Mouse (Mus musculus): Measurements from ENCODE around the gene Fn3krp. TPM values are rescaled to one million over a fixed set of nuclear protein-coding genes. Genes with fewer than 3 reads are reported as not detected.

Gene Fn3krp
- polyA plus RNA-seq, 2 experiments: 24.2 to 24.4 TPM

- H3K27me3 ChIP-seq (ENCODE audit: control insufficient read depth, insufficient read depth, low read length): no peaks in the 10 kb centered on the region
- H3K9ac ChIP-seq (replicated peaks): no peak overlapping the region
- no peak overlapping the region for H3K4me2 ChIP-seq (ENCODE audit: low read depth)
- ATAC-seq (ENCODE audit: insufficient read depth): no peak
- peaks cover 15% of the 10 kb centered on the region for H3K36me3 ChIP-seq (replicated peaks; ENCODE audit: control insufficient read depth, insufficient read depth, low read depth)
- TF ChIP-seq CTCF (IDR thresholded peaks at IDR 0.05; ENCODE audit: low read depth): no peak
- no peak for TF ChIP-seq EP300 (IDR thresholded peaks at IDR 0.05; ENCODE audit: low read depth)
- no peaks in the 10 kb centered on the region for H3K4me1 ChIP-seq (replicated peaks; ENCODE audit: control insufficient read depth in 2 of 2, insufficient read depth in 2 of 2, low read length in 1 of 2)
- H3K27ac ChIP-seq: no peak overlapping the region
- no peaks in the 10 kb centered on the region for H3K9me3 ChIP-seq (ENCODE audit: control insufficient read depth, low read length)
- 84% methylated on average over 6 of the region's 6 CpGs for WGBS (ENCODE audit: insufficient replicate concordance)
- DNase-seq (ENCODE audit: low read depth in 3 of 3, low spot score in 3 of 3): no peak
- no peak overlapping the region for H3K4me3 ChIP-seq (ENCODE audit: insufficient read depth in 1 of 2, low read depth in 2 of 2, low read length in 2 of 2)
Measured at GRCm38 (mm10) chr11:121467408-121467807, 46.2 kb downstream of the Fn3krp start.

- Histone ChIP-seq H3K27me3 (ENCODE audit: control insufficient read depth, insufficient read depth, low read length) (no peaks in the 10 kb centered on the region), H3K27ac (no peak overlapping the region), H3K36me3 (replicated peaks; ENCODE audit: control insufficient read depth, insufficient read depth, low read depth) (peaks cover 8% of the 10 kb centered on the region), H3K4me1 (replicated peaks; ENCODE audit: control insufficient read depth in 2 of 2, insufficient read depth in 2 of 2, low read length in 1 of 2) (peaks cover 0 to 3% of the 10 kb centered on the region in 2 experiments; a peak in 1 of 4 replicates), H3K4me2 (ENCODE audit: low read depth) (no peak overlapping the region), H3K9ac (replicated peaks) (no peak overlapping the region), H3K9me3 (ENCODE audit: control insufficient read depth, low read length) (no peaks in the 10 kb centered on the region), H3K4me3 (ENCODE audit: insufficient read depth in 1 of 2, low read depth in 2 of 2, low read length in 2 of 2) (no peak overlapping the region)
- TF ChIP-seq CTCF (IDR thresholded peaks at IDR 0.05; ENCODE audit: low read depth) (no peak), EP300 (IDR thresholded peaks at IDR 0.05; ENCODE audit: low read depth) (no peak)
- no peak for DNase-seq (ENCODE audit: low read depth in 3 of 3, low spot score in 3 of 3)
- ATAC-seq (ENCODE audit: insufficient read depth): no peak
- WGBS (ENCODE audit: insufficient replicate concordance): 45% methylated on average over 3 of the region's 3 CpGs
Measured at GRCm38 (mm10) chr11:121474831-121475230, 53.6 kb downstream of the Fn3krp start.

- Histone ChIP-seq H3K4me2 (ENCODE audit: low read depth) (no peak overlapping the region), H3K9ac (replicated peaks) (no peak overlapping the region), H3K9me3 (ENCODE audit: control insufficient read depth, low read length) (no peaks in the 10 kb centered on the region), H3K27me3 (ENCODE audit: control insufficient read depth, insufficient read depth, low read length) (no peaks in the 10 kb centered on the region), H3K4me3 (ENCODE audit: insufficient read depth in 1 of 2, low read depth in 2 of 2, low read length in 2 of 2) (no peak overlapping the region), H3K36me3 (replicated peaks; ENCODE audit: control insufficient read depth, insufficient read depth, low read depth) (peaks cover 8% of the 10 kb centered on the region), H3K27ac (no peak overlapping the region), H3K4me1 (replicated peaks; ENCODE audit: control insufficient read depth in 2 of 2, insufficient read depth in 2 of 2, low read length in 1 of 2) (peaks cover 0 to 3% of the 10 kb centered on the region in 2 experiments; a peak in 1 of 4 replicates)
- DNase-seq (ENCODE audit: low read depth in 3 of 3, low spot score in 3 of 3) (peak; percentile 39 to 52 (median 47)), ATAC-seq (ENCODE audit: insufficient read depth) (peak; percentile 45; the same call in 1 of the 2 replicates)
- peak; percentile 94 for TF ChIP-seq CTCF (IDR thresholded peaks at IDR 0.05; ENCODE audit: low read depth)
- no peak for TF ChIP-seq EP300 (IDR thresholded peaks at IDR 0.05; ENCODE audit: low read depth)
- 25% methylated on average over 9 of the region's 9 CpGs for WGBS (ENCODE audit: insufficient replicate concordance)
Measured at GRCm38 (mm10) chr11:121475699-121476415, 54.7 kb downstream of the Fn3krp start.

GRCm38 (mm10) chr11:121479476-121480203 lies 58.4 kb downstream of the Fn3krp start:
- Histone ChIP-seq H3K4me3 (ENCODE audit: insufficient read depth in 1 of 2, low read depth in 2 of 2, low read length in 2 of 2) (no peak overlapping the region), H3K9me3 (ENCODE audit: control insufficient read depth, low read length) (no peaks in the 10 kb centered on the region), H3K27ac (no peak overlapping the region), H3K9ac (replicated peaks) (no peak overlapping the region), H3K36me3 (replicated peaks; ENCODE audit: control insufficient read depth, insufficient read depth, low read depth) (peaks cover 8% of the 10 kb centered on the region), H3K4me2 (ENCODE audit: low read depth) (no peak overlapping the region), H3K4me1 (replicated peaks; ENCODE audit: control insufficient read depth in 2 of 2, insufficient read depth in 2 of 2, low read length in 1 of 2) (0 out of 4 replicates have a peak, but pooled peaks cover 0 to 2% of the 10 kb centered on the region in 2 experiments), H3K27me3 (ENCODE audit: control insufficient read depth, insufficient read depth, low read length) (no peaks in the 10 kb centered on the region)
- ATAC-seq (ENCODE audit: insufficient read depth) (no peak), DNase-seq (ENCODE audit: low read depth in 3 of 3, low spot score in 3 of 3) (no peak)
- no peak for TF ChIP-seq CTCF (IDR thresholded peaks at IDR 0.05; ENCODE audit: low read depth)
- TF ChIP-seq EP300 (IDR thresholded peaks at IDR 0.05; ENCODE audit: low read depth): no peak
- WGBS (ENCODE audit: insufficient replicate concordance): 82% methylated on average over 15 of the region's 15 CpGs

Small RNA genes lying within 50 kb of the gene (microRNA-seq; reads per million reads assigned to microRNA genes)
- not detected for gene Mir7236

Other genes starting within 250 kb of the Fn3krp start
- 7.4 and 8.1 TPM in 2 replicates for gene Hexdc, start 217.0 kb upstream of the Fn3krp start, polyA plus RNA-seq (2012; rRNA removed)
- gene Hexdc, start 217.0 kb upstream of the Fn3krp start, polyA plus RNA-seq (2014; fragmentation: Nextera tagmentation; extraction: Ambion mirVana): 2.3 and 2.7 TPM in 2 replicates
- gene Ogfod3, start 216.7 kb upstream of the Fn3krp start, polyA plus RNA-seq (2012; rRNA removed): 4.0 and 5.6 TPM in 2 replicates
- gene Ogfod3, start 216.7 kb upstream of the Fn3krp start, polyA plus RNA-seq (2014; fragmentation: Nextera tagmentation; extraction: Ambion mirVana): 13.3 and 15.3 TPM in 2 replicates
- 14.8 and 16.1 TPM in 2 replicates for gene Cybc1, start 192.1 kb upstream of the Fn3krp start, polyA plus RNA-seq (2012; rRNA removed)
- 19.7 and 20.3 TPM in 2 replicates for gene Cybc1, start 192.1 kb upstream of the Fn3krp start, polyA plus RNA-seq (2014; fragmentation: Nextera tagmentation; extraction: Ambion mirVana)
- gene Narf, start 184.1 kb upstream of the Fn3krp start, polyA plus RNA-seq (2012; rRNA removed): 27.9 and 46.6 TPM in 2 replicates
- 108 and 110 TPM in 2 replicates for gene Narf, start 184.1 kb upstream of the Fn3krp start, polyA plus RNA-seq (2014; fragmentation: Nextera tagmentation; extraction: Ambion mirVana)
- gene Foxk2, start 161.4 kb upstream of the Fn3krp start, polyA plus RNA-seq (2012; rRNA removed): 9.9 and 10.0 TPM in 2 replicates
- 3.1 and 4.2 TPM in 2 replicates for gene Foxk2, start 161.4 kb upstream of the Fn3krp start, polyA plus RNA-seq (2014; fragmentation: Nextera tagmentation; extraction: Ambion mirVana)
- 13.9 and 15.3 TPM in 2 replicates for gene Wdr45b, start 67.0 kb upstream of the Fn3krp start, polyA plus RNA-seq (2012; rRNA removed)
- gene Wdr45b, start 67.0 kb upstream of the Fn3krp start, polyA plus RNA-seq (2014; fragmentation: Nextera tagmentation; extraction: Ambion mirVana): 19.5 and 19.7 TPM in 2 replicates
- gene Rab40b, start 33.1 kb upstream of the Fn3krp start, polyA plus RNA-seq (2012; rRNA removed): 0.14 and 0.30 TPM in 2 replicates
- gene Rab40b, start 33.1 kb upstream of the Fn3krp start, polyA plus RNA-seq (2014; fragmentation: Nextera tagmentation; extraction: Ambion mirVana): 0.21 and 0.55 TPM in 2 replicates
- 34.9 and 39.9 TPM in 2 replicates for gene Fn3k, start 13.5 kb downstream of the Fn3krp start, polyA plus RNA-seq (2012; rRNA removed)
- gene Fn3k, start 13.5 kb downstream of the Fn3krp start, polyA plus RNA-seq (2014; fragmentation: Nextera tagmentation; extraction: Ambion mirVana): 49.9 and 51.4 TPM in 2 replicates
- 15.0 and 20.4 TPM in 2 replicates for gene Tbcd, start 30.5 kb downstream of the Fn3krp start, polyA plus RNA-seq (2012; rRNA removed)
- gene Tbcd, start 30.5 kb downstream of the Fn3krp start, polyA plus RNA-seq (2014; fragmentation: Nextera tagmentation; extraction: Ambion mirVana): 15.6 and 17.2 TPM in 2 replicates
- 0.11 and 0.12 TPM in 2 replicates for gene Zfp750, start 97.9 kb downstream of the Fn3krp start, polyA plus RNA-seq (2012; rRNA removed)
- 0.23 and 0.24 TPM in 2 replicates for gene Zfp750, start 97.9 kb downstream of the Fn3krp start, polyA plus RNA-seq (2014; fragmentation: Nextera tagmentation; extraction: Ambion mirVana)